Mouse (Mus musculus) ovary, postnatal 36 days (tissue): ENCODE results near the gene Capn10.
A peak's percentile ranks its signal among the peaks of the same experiment; 100 is the strongest.

ENCODE experiments used
- DNase-seq: peaks from one replicate; pipeline ENCODE4 v3.0.0; 2022; ENCODE audit warnings: low spot score, mixed read lengths

Gene Capn10

DNA sequence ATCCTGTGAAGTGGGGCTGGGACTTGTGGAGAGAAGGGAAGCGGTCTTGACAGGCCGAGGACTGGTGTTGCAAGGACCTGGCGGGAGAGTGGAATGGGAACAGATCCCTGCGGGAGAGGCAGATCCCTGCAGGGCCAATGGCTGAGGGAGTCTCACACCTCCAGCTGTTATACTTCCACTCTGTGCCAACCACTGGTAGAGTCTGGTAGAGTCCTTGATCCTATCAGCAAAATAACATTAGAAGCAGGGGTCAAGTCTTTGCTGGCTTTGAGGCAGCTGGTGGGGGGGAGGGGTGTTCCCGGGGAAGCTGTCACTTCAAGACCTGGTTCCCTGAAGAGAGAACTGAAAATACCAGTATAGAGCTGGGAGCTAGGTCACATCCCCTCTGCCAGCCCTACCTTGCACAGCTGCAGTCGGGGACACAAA lies 42.0 kb downstream of the Capn10 start:
- DNase-seq, result peak; percentile 34

DNA sequence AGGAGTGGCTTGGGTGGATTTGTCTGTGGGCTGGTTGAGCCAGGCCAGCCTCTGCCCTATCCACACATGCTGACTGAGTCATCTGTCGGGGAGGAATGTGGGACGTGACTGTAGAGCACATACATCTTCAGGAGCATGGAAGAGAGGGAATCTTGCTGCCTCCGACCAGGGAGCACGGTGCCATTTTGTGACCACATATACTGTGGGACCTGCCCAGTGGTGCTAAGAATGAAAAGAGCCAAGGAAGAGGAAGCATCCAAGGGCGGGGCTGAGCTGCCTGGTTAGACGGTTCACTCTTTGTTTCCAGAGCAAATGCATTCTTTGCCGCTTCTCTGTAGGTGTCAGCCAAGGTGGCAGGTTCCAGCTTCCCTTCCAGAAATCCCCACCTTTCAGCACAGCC lies 44.5 kb downstream of the Capn10 start:
- DNase-seq, result no peak

DNA sequence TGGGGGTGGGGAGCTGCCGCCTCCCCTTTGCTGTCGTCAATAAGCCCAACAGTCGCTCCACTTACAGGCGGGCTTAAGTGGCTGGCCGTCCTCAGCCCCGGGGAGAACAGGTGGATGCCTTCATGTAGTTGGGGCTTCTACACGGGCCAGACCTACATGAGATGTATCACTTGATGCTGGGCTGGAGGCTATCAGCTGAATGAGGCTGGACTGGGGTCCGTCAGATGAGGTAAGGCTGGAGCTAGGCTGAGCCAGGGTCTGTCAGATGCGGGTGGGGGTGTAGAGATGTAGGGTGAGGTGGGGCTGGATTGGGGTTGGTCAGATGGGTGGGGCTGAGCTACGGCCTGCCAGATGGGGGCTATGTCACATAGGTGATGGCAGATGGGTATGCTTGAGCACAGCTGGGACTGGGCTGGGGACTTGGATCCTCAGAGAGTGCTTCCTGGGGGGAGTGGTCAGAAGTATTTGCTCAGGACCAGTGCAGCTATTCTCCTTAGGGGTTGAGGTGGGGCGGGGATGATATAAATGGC lies 45.0 kb downstream of the Capn10 start:
- DNase-seq, result no peak

DNA sequence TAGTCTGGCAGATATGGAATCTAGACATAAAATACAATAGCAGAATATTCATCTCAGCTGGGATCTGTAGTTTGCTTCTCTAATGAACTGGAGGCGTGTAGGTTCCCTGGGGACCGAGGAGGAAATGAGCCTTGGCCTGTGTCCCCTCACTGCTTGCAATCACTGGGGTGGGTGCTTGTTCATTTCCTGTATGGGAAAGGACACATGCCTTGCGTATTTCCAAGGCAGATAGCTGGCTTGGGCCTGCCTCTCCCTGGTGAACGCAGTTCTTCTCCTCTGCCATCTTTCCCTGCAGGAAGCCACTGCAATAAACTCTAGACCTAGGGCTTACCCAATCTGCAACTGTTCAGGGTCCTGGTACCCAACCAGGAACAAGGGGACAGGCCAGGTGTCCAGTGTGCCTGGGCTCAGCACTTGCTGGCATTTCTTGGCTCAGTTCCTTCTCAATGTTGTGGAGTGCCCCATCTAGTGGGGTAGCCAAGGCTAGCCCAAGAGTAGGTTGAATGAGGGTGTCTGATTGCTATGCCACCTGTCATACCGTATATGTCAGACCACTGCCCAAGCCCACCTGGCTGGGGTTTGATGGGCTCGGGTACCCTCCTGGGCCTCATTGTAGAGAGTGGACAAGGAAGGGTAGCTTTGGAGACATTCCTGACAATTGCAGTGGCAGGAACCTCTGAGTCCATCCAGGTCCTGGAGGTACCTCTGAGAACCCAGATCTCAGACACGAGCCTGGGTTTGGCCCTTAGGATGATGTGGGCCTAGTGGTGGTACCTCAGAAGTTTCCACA lies 47.1 kb downstream of the Capn10 start:
- DNase-seq, result no peak

DNA sequence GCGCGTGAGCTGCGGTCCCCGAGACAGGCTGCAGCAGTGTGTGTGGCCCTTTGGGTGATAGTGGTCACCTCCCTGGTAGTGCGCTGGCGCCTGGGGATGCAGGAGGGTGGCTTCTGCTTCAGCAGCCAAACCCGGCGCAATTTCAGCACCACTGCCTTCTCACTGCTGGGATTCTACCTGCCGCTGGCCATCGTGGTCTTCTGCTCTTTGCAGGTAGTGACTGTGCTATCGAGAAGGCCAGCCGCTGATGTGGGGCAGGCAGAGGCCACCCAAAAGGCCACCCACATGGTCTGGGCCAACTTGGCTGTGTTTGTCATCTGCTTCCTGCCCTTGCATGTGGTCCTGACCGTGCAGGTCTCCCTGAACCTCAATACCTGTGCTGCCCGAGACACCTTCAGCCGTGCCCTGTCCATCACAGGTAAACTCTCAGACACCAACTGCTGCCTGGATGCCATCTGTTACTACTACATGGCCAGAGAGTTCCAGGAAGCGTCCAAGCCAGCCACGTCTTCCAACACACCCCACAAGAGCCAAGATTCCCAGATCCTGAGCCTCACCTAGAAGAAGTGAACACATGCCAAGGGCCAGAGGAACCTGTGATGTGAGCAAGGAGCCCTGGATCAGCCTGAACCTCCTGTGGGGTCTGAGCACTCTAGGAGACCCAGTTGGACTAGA lies 48.9 kb downstream of the Capn10 start:
- no peak for DNase-seq

DNA sequence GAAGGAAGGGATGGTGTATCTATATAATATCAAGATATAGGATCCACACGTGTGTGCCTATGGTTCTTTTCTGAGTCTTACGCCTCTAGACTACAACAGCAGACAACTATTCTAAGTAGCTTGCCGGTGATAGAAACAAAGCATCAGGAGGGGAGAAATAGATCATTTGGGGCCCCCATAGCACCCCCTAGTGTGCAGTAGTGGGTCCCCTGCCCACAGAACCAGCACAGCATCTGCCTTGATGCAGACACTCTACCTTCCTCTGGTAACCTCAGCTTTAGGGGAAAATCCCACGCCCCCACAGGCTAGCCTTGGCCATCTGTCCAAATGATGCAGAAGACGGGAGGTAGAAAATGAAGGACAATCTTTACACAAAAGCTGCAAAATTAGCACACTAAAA lies 50.8 kb downstream of the Capn10 start:
- DNase-seq, result no peak

DNA sequence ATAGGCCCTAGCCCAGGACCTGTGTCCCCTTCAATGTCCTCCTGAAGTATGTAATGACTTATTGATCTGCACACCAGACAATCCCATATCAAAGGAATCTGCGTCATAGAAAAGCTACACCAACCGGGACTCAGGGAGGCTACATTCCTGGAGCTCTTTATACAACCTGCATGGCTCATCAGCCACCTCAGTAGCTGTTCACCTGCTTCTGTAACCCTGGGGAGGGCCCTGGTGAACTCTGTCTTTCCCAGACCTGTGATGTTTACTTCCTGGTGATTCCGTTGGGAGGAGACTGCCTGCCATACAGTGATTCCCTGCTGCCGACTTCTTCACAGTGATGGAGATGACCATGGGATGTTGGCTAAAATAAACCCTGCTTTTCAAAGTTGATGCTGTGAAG lies 54.7 kb downstream of the Capn10 start:
- DNase-seq, result no peak

DNA sequence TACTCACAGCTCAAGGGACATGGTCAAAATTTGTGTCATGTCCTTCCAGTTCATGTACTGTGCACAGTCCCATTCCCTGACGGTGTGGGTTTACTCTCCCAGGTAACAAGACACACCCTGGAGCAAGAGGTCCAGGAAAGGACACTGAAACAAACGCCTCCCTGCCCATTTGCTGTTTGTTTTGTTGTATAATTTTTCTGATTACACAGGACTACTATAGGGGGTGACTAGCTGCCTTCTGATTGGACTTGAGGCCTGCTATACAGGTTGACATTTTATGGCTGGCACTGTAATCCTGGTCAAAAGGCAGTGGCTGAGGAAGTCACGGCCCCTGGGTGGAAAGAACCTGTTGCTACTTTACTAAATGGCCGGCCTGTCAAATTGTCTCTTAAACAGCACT lies 55.7 kb downstream of the Capn10 start:
- no peak for DNase-seq

DNA sequence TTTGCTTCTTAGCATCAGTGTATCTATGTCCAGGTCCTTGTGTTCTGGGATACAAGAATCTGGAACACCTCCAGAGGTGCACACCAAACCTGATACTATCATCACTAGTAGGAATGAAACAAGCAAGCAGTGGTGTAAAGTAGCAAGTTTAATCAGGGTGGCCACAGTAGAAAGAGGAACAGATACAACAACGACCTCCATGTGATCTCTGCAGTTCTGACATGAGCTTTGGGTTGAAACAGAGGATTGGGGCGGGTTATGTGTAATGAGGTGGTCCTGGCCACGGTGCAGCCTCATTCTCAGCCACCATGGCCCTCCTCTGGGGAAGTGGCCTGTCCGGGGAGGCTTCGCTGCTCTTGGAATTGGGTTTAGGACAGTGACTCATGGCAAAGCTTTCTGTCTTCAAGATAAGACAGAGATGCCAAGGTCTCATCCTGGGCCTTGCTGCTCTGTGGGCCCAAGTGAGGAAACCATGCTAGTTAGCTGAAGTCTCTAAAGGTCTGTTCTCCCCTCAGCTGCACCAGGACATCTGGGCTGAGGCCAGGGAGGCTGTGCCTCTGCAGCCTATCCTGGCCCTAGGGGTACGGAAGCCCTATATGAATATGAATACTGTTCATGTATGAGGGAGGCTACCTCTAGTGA lies 58.2 kb downstream of the Capn10 start:
- DNase-seq, result no peak

DNA sequence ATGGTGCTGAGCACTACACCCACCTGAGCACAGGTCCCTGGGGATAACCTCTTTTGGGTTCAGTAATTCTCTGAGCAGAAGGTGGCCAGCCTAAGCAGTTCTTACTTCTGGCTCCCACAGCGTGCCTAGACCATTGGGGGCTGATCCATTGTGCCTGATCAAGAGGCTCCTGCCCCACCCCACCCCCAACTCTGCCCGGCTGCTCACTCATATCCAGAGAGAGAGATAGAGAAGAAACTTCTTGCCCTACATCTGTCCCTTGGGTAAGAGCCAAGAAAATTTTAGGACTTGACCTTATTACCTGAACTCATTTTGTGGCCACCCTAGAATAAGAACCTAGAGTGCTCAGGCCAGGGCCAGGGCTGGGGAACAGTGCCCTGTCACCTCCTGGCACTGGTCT lies 58.7 kb downstream of the Capn10 start:
- DNase-seq, result no peak
